Comparison of ENCODE assay signal across 27 mouse cellular contexts in the genomic region with DNA sequence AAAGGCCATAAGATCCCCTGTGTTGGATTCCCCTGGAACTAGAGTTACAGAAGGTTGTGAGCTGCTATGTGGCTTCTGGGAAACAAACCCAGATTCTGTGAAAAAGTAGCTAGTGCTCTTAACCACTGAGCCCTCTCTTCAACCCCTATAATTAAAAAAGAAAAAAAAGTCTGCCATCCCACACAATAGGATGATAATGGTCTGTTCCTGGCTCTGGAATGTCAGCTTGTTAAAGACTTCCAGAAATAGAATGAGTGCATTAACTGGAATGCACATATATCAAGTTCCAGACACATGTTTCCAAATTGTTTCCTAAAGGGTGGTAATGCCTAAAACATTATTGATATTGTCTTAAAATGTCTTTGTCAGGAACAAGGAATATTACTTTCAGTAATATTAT. TPM values are rescaled to one million over a fixed set of nuclear protein-coding genes. Genes with fewer than 3 reads are reported as not detected.
DNase-seq lines count a peak whose midpoint lies in the region; ATAC-seq and TF ChIP-seq lines count a peak whose summit lies in the region.
"Had no signal": no experiment of that assay in that cellular context is flagged by ENCODE, and none has a peak within 500 bp of the region (broad histone marks: within the 10 kb centered on the region; RNA-seq: fewer than 3 reads in every experiment).

No protein-coding gene starts in this region.

- H3K4me3 ChIP-seq in heart, embryonic 11.5 days (ENCODE audit: low read depth, low read length) = no peak overlapping the region
- no peak overlapping the region for H3K4me3 ChIP-seq in heart, embryonic 16.5 days (ENCODE audit: low read length)
- no peak overlapping the region for H3K4me3 ChIP-seq in myocyte
- H3K4me3 ChIP-seq: embryonic facial prominence, embryonic 12.5 days; erythroblast, embryonic 14.5 days; kidney, embryonic 15.5 days; limb, embryonic 12.5 days; lung, embryonic 15.5 days; megakaryocyte, embryonic 14.5 days; midbrain, embryonic 12.5 days; neural tube, embryonic 13.5 days had no signal

- ATAC-seq in heart, embryonic 11.5 days (replicated peaks; ENCODE audit: insufficient number of reproducible peaks, low FRiP score, low TSS enrichment) = no peak
- ATAC-seq in heart, embryonic 16.5 days (replicated peaks; ENCODE audit: extremely low read depth, insufficient read depth, low FRiP score) = 0 out of 2 replicates have a peak, but pooled peaks have one; percentile 23
- ATAC-seq: forebrain, embryonic 16.5 days; hindbrain, embryonic 16.5 days had no signal

- no peak overlapping the region for H3ac ChIP-seq in myocyte (ENCODE audit: control insufficient read depth, insufficient read length)

- H3K36me3 ChIP-seq in heart, embryonic 11.5 days (ENCODE audit: control insufficient read depth, insufficient read depth, low read length) = no peaks in the 10 kb centered on the region
- H3K36me3 ChIP-seq in heart, embryonic 16.5 days (ENCODE audit: control insufficient read depth, insufficient read depth) = no peaks in the 10 kb centered on the region
- H3K36me3 ChIP-seq in myocyte (ENCODE audit: control insufficient read depth, insufficient read depth) = no peaks in the 10 kb centered on the region
- H3K36me3 ChIP-seq: embryonic facial prominence, embryonic 12.5 days; kidney, embryonic 15.5 days; limb, embryonic 12.5 days; lung, embryonic 15.5 days; midbrain, embryonic 12.5 days; neural tube, embryonic 13.5 days had no signal

- no peaks in the 10 kb centered on the region for H3K27me3 ChIP-seq in heart, embryonic 11.5 days (ENCODE audit: control insufficient read depth, insufficient read depth, low read length)
- H3K27me3 ChIP-seq in heart, embryonic 16.5 days (ENCODE audit: control insufficient read depth, insufficient read depth, low read length) = no peaks in the 10 kb centered on the region
- no peaks in the 10 kb centered on the region for H3K27me3 ChIP-seq in myocyte (ENCODE audit: control insufficient read depth, insufficient read depth, insufficient read length)
- H3K27me3 ChIP-seq: CH12.LX; embryonic facial prominence, embryonic 12.5 days; kidney, embryonic 15.5 days; limb, embryonic 12.5 days; lung, embryonic 15.5 days; midbrain, embryonic 12.5 days; neural tube, embryonic 13.5 days had no signal

- H3K9me3 ChIP-seq in heart, embryonic 11.5 days (replicated peaks; ENCODE audit: control insufficient read depth, low read length) = no peaks in the 10 kb centered on the region
- peaks cover 6% of the 10 kb centered on the region for H3K9me3 ChIP-seq in heart, embryonic 16.5 days (replicated peaks; ENCODE audit: control insufficient read depth, low read length)
- H3K9me3 ChIP-seq: embryonic facial prominence, embryonic 12.5 days; kidney, embryonic 15.5 days; limb, embryonic 12.5 days; lung, embryonic 15.5 days; midbrain, embryonic 12.5 days; neural tube, embryonic 13.5 days had no signal

- intact Hi-C loops in heart, postnatal 25 days (cut with DNase I) = no loop called here

- H3K9ac ChIP-seq in heart, embryonic 11.5 days (ENCODE audit: low read depth, low read length) = no peak overlapping the region
- peak overlapping the region; percentile 25; the same call in 1 of the 2 replicates for H3K9ac ChIP-seq in heart, embryonic 16.5 days (ENCODE audit: low read length)
- H3K9ac ChIP-seq: embryonic facial prominence, embryonic 12.5 days; kidney, embryonic 15.5 days; limb, embryonic 12.5 days; lung, embryonic 15.5 days; midbrain, embryonic 12.5 days; neural tube, embryonic 13.5 days had no signal

- no peak for TF ChIP-seq POLR2A in myocyte (IDR thresholded peaks at IDR 0.05; ENCODE audit: insufficient read length, low read depth)

- H3K79me2 ChIP-seq in myocyte (ENCODE audit: control insufficient read depth, insufficient read depth) = no peaks in the 10 kb centered on the region

- H3K4me2 ChIP-seq in heart, embryonic 11.5 days = no peak overlapping the region
- H3K4me2 ChIP-seq in heart, embryonic 16.5 days (ENCODE audit: low read depth, low read length) = peak overlapping the region; percentile 8; the same call in 1 of the 2 replicates
- peak overlapping the region; percentile 14 for H3K4me2 ChIP-seq in myocyte (ENCODE audit: low read depth)
- H3K4me2 ChIP-seq: embryonic facial prominence, embryonic 12.5 days; kidney, embryonic 15.5 days; limb, embryonic 12.5 days; liver, embryonic 11.5 days; lung, embryonic 15.5 days; midbrain, embryonic 12.5 days; neural tube, embryonic 13.5 days had no signal

- peak overlapping the region; percentile 50 for H3K27ac ChIP-seq in heart, embryonic 11.5 days (ENCODE audit: low read depth, low read length)
- peak overlapping the region; percentile 80 for H3K27ac ChIP-seq in heart, embryonic 16.5 days (ENCODE audit: low read length)
- H3K27ac ChIP-seq: embryonic facial prominence, embryonic 12.5 days; kidney, embryonic 15.5 days; limb, embryonic 12.5 days; lung, embryonic 15.5 days; midbrain, embryonic 12.5 days; neural tube, embryonic 13.5 days had no signal

- 0 out of 2 replicates have a peak, but pooled peaks cover 3% of the 10 kb centered on the region for H3K4me1 ChIP-seq in heart, embryonic 11.5 days (ENCODE audit: control insufficient read depth, insufficient read depth, low read length)
- peaks cover 4% of the 10 kb centered on the region for H3K4me1 ChIP-seq in heart, embryonic 16.5 days (ENCODE audit: control insufficient read depth, insufficient read depth, low read length)
- H3K4me1 ChIP-seq: embryonic facial prominence, embryonic 12.5 days; kidney, embryonic 15.5 days; limb, embryonic 12.5 days; lung, embryonic 15.5 days; megakaryocyte, embryonic 14.5 days; midbrain, embryonic 12.5 days; neural tube, embryonic 13.5 days had no signal

- no peak for DNase-seq in heart, postnatal 4 days
- DNase-seq in heart, postnatal 25 days (ENCODE audit: low spot score) = no peak
- DNase-seq in Muller cell, postnatal 12 days (ENCODE audit: inconsistent ontology term) = peak; percentile 35
- no peak for DNase-seq in B cell, adult 2 months
- DNase-seq: adrenal gland, adult 8-10 months; cerebellum, adult 8-10 months; cerebellum, postnatal 25 days; kidney, adult 18-20 months; kidney, postnatal 25 days; lung, postnatal 4 days; thymus, adult 2 months; thymus, postnatal 36 days had no signal

TF ChIP-seq in myocyte, 11 proteins besides CTCF, POLR2A, EP300 and RAD21:
- TF ChIP-seq SRF (IDR thresholded peaks at IDR 0.05; ENCODE audit: control insufficient read depth, insufficient read length, low read depth) (no peak), CEBPB (IDR thresholded peaks at IDR 0.05; ENCODE audit: insufficient read depth, poor library complexity, severe bottlenecking) (no peak), E2F4 (IDR thresholded peaks at IDR 0.05; ENCODE audit: insufficient read depth) (no peak), TCF12 (IDR thresholded peaks at IDR 0.05; ENCODE audit: insufficient read depth, poor library complexity, severe bottlenecking) (no peak), USF1 (IDR thresholded peaks at IDR 0.05; ENCODE audit: low read depth) (no peak), MYOG (IDR thresholded peaks at IDR 0.05; ENCODE audit: control insufficient read depth in 1 of 3, insufficient read depth in 1 of 3, insufficient read length in 2 of 3, low read depth in 2 of 3) (no peak), TCF3 (IDR thresholded peaks at IDR 0.05; ENCODE audit: insufficient read length, low read depth) (no peak), MYOD1 (IDR thresholded peaks at IDR 0.05; ENCODE audit: control insufficient read depth in 1 of 3, insufficient read length in 2 of 3, low read depth in 2 of 3) (no peak), POLR2AphosphoS2 (IDR thresholded peaks at IDR 0.05; ENCODE audit: insufficient read length, low read depth) (no peak), MAX (IDR thresholded peaks at IDR 0.05; ENCODE audit: low read depth) (no peak), REST (IDR thresholded peaks at IDR 0.05; ENCODE audit: insufficient read depth, insufficient read length) (no peak)
TF ChIP-seq in myocyte: peak in this region for 0.

RNA-seq across cellular contexts. Expression of a gene that starts 10.0 kb away (rescaled TPM):
- polyA plus RNA-seq in heart, embryonic 11.5 days (2014; fragmentation: Nextera tagmentation; extraction: Ambion mirVana) = 15.1 and 16.6 TPM in 2 replicates
- 10 to 100 TPM; 19.8 to 20.4 TPM for total RNA-seq in heart, postnatal 4 days (2021)
- 8.4 and 8.6 TPM in 2 replicates for polyA plus RNA-seq in heart, embryonic 16.5 days (2015; fragmentation: Nextera tagmentation; extraction: Ambion mirVana)
- 10 to 100 TPM; 13.8 to 16.7 TPM for total RNA-seq in heart, postnatal 25 days (2021)
- polyA plus RNA-seq in myocyte (2012; fragmentation: generic; extraction: Trizol) = 23.6 TPM

RNA-seq across cellular contexts. Expression of a gene that starts 44.2 kb away (rescaled TPM):
- 1,008 and 1,229 TPM in 2 replicates for polyA plus RNA-seq in heart, embryonic 11.5 days (2014; fragmentation: Nextera tagmentation; extraction: Ambion mirVana)
- 1,000 to 10,000 TPM; 2,111 to 2,171 TPM for total RNA-seq in heart, postnatal 4 days (2021)
- polyA plus RNA-seq in heart, embryonic 16.5 days (2015; fragmentation: Nextera tagmentation; extraction: Ambion mirVana) = 1,874 and 1,903 TPM in 2 replicates
- total RNA-seq in heart, postnatal 25 days (2021) = 1,000 to 10,000 TPM; 1,826 to 1,902 TPM
- 147 TPM for polyA plus RNA-seq in myocyte (2012; fragmentation: generic; extraction: Trizol)
- total RNA-seq: CH12.LX had no signal
- polyA plus RNA-seq: erythroblast, embryonic 14.5 days had no signal
